Mouse (Mus musculus) limb, embryonic 12.5 days (tissue): Measurements from ENCODE around the gene Slc34a2. TPM values are rescaled to one million over a fixed set of nuclear protein-coding genes. Genes with fewer than 3 reads are reported as not detected.

Experiments used
- ATAC-seq: fragments of 200-750 bp; cut with Nextera tagmentation; 2 replicates; pipeline ENCODE4 v1.8.0; 2017; ENCODE audit warnings: low read depth, moderate TSS enrichment; ENCODE audit not compliant: insufficient number of reproducible peaks, insufficient read depth, low FRiP score, low TSS enrichment
- H3K27ac ChIP-seq: fragments of 300-500 bp; sonication (generic); 2 replicates; pipeline ENCODE4 v1.5.1; 2016; ENCODE audit warnings: mild to moderate bottlenecking, moderate library complexity
- H3K27me3 ChIP-seq: fragments of 300-500 bp; sonication (generic); 2 replicates; pipeline ENCODE4 v1.6.1; 2016; ENCODE audit warnings: mild to moderate bottlenecking, moderate library complexity
- H3K36me3 ChIP-seq: fragments of 300-500 bp; sonication (generic); 2 replicates; pipeline ENCODE4 v1.6.1; 2016; ENCODE audit warnings: mild to moderate bottlenecking, moderate library complexity
- H3K4me1 ChIP-seq: fragments of 300-500 bp; sonication (generic); replicated peaks from 2 replicates; pipeline ENCODE4 v1.6.1; 2016
- H3K4me2 ChIP-seq: fragments of 300-500 bp; sonication (generic); 2 replicates; pipeline ENCODE4 v1.6.1; 2016; ENCODE audit warnings: mild to moderate bottlenecking, moderate library complexity
- H3K4me3 ChIP-seq: fragments of 300-500 bp; sonication (generic); replicated peaks from 2 replicates; pipeline ENCODE4 v1.5.1; 2016; ENCODE audit warnings: mild to moderate bottlenecking
- H3K9ac ChIP-seq: fragments of 300-500 bp; sonication (generic); replicated peaks from 2 replicates; pipeline ENCODE4 v1.6.1; 2016; ENCODE audit warnings: mild to moderate bottlenecking, moderate library complexity
- H3K9me3 ChIP-seq: fragments of 300-500 bp; sonication (generic); 2 replicates; pipeline ENCODE4 v1.6.1; 2016; ENCODE audit warnings: mild to moderate bottlenecking, moderate library complexity
- WGBS: fragments of 180-500 bp; shearing (Covaris S2); methylation state at CpG from one replicate; pipeline ENCODE4 v1.1.7; 2016; 5-methylcytosine and 5-hydroxymethylcytosine counted together
- polyA plus RNA-seq: library from polyadenylated mRNA; unstranded; fragments of >200 nt; fragmentation: Nextera tagmentation; extraction: Ambion mirVana; gene quantifications from 2 replicates; pipeline ENCODE4 v1.2.1, GENCODE M21; 2016

The Slc34a2 gene
- polyA plus RNA-seq, 1 experiment from 2014 or later = not detected

DNA sequence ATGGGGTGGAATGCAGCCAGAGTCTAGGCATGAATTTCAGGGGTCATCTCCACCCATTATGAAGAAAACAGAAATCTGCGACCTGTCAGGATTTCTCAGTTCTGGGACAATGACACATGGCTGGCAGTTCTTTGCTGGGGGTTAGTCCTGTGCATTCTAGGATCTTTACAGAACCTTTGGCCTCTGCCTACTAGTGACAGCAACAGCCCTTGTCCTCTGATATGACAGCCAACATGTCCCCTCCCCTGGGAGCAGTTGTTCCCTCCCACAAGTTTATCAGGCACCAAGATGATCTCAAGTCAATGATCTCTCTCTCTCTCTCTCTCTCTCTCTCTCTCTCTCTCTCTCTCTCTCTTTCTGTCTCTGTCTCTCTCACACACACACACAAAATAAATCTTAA, 6.5 kb upstream of the Slc34a2 start:
- Histone ChIP-seq H3K4me2 (no peak overlapping the region), H3K9ac (no peak overlapping the region), H3K36me3 (no peaks in the 10 kb centered on the region), H3K27me3 (no peaks in the 10 kb centered on the region), H3K27ac (no peak overlapping the region), H3K4me1 (no peaks in the 10 kb centered on the region), H3K9me3 (no peaks in the 10 kb centered on the region), H3K4me3 (no peak overlapping the region)
- ATAC-seq = no peak
- WGBS = 71% methylated on average over 1 of the region's 1 CpGs

DNA sequence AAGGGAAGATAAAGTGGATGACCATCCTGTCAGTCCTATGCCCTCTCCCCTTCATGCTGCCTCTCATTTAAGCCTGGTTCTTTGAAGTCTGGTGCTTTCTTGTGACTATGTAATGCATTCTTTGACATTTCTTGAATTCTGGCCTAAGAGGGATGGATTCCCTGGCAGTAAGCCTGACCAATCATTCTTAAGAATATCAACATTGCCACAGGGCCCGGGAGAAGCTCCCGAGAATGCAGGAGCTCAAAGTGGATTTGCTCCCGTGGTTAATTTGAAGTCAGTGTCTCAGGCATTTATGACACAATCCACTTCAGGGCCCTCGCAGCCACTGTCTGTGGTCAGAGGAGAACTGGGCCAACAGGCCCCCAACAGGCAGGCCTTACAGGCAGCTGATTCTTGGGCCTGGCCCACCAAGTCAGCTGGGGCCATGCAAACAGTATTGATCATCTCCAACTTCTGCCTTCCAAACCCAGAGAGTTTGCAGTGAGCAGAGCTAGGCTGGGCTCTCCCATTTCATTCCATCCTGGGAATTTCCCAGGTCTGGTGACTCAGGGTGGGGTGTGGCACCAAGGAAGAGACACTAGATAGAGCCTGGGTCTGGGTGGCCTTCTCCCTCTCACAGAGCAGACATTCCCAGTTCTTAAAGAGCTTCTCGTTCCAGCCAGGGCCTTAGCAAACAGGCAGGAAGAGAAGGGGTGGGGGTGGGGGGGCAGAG, 4.3 kb downstream of the Slc34a2 start:
- Histone ChIP-seq H3K9ac (no peak overlapping the region), H3K4me2 (no peak overlapping the region), H3K36me3 (no peaks in the 10 kb centered on the region), H3K4me1 (no peaks in the 10 kb centered on the region), H3K9me3 (no peaks in the 10 kb centered on the region), H3K4me3 (no peak overlapping the region), H3K27ac (no peak overlapping the region), H3K27me3 (no peaks in the 10 kb centered on the region)
- no peak for ATAC-seq
- 26% methylated on average over 5 of the region's 5 CpGs for WGBS

DNA sequence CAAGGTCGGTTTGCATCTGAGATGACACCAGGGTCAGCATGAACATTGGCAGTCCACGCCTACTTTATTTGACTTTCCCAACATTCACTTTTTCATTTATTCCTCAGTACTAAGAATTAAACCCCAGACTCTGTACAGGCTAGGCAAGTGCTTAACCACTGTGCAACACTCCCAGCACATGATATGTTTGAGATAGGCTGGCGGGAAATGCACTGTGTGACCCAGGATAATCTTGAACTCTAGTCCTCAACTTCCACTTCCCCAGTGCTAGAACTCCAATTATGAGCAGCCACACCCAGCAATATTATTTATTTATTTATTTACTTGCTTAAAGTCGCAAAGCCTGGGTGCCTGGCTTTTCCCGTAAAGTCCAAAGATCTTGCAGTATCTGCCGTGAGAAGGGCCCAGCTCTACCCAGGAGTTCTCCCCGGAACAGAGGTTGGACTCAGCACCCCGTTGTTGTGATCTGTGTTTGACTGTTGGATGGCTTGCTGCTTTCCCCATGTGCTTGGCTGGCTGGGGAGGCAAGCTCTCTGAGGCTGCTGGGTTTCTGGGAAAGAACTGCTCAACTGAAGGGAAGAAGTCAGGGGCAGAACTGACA, 5.0 kb downstream of the Slc34a2 start:
- Histone ChIP-seq H3K9ac (no peak overlapping the region), H3K27me3 (peaks cover 2% of the 10 kb centered on the region), H3K9me3 (no peaks in the 10 kb centered on the region), H3K27ac (no peak overlapping the region), H3K4me2 (no peak overlapping the region), H3K4me1 (no peaks in the 10 kb centered on the region), H3K4me3 (no peak overlapping the region), H3K36me3 (no peaks in the 10 kb centered on the region)
- ATAC-seq = no peak
- WGBS = 80% methylated on average over 8 of the region's 8 CpGs

DNA sequence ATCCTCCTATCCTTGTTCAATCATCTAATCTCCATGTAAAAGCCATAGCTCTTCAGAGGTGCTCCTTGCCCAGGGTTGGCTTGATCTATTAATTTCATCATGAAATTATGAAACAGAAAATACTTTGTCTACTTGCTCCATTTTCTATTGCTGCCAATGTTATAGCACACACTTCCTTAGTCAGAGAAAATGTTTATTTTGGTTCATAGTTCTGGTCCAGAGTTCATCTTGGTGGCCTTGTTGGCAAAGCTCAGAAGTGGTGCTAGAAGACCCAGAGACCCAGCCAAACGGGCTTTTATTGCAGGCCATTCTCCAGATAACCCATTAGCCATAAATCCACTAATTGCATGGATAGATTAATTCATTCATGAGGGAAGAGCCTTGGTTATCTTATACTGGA, 5.8 kb downstream of the Slc34a2 start:
- no peak for ATAC-seq
- H3K4me3 ChIP-seq = no peak overlapping the region
- WGBS = 18% methylated on average over 1 of the region's 1 CpGs

DNA sequence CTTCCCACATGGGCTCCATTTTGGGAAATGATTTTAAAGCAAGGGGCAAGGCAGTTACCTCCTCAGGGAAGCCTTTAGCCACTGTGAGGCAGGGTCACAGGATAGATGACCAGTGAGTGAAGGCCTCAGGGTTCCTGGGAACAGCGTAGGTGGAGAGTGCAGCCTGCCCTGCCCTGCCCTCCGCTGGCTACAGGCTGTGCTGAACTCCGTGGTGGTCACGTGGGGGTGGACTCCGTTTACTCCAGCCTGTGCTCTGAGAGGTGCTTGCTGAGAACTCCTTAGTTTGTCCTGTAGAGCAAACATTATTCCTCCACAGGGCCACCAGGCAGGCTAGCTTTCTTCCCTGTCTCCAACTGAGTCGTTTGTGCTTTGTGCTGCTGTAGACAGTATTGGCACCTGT, 10.1 kb downstream of the Slc34a2 start:
- no peak overlapping the region for H3K4me2 ChIP-seq
- H3K27ac ChIP-seq = no peak overlapping the region
- no peak for ATAC-seq
- H3K27me3 ChIP-seq = peaks cover 41% of the 10 kb centered on the region
- WGBS = 13% methylated on average over 6 of the region's 6 CpGs
- H3K4me1 ChIP-seq = peaks cover 8% of the 10 kb centered on the region
- no peaks in the 10 kb centered on the region for H3K36me3 ChIP-seq
- H3K4me3 ChIP-seq = no peak overlapping the region
- H3K9ac ChIP-seq = no peak overlapping the region
- no peaks in the 10 kb centered on the region for H3K9me3 ChIP-seq

More for the DNA sequence above, 5.8 kb downstream of the Slc34a2 start:
- Histone ChIP-seq H3K4me1 (peaks cover 3% of the 10 kb centered on the region), H3K27me3 (peaks cover 10% of the 10 kb centered on the region), H3K27ac (no peak overlapping the region), H3K9ac (no peak overlapping the region), H3K36me3 (no peaks in the 10 kb centered on the region), H3K9me3 (no peaks in the 10 kb centered on the region), H3K4me2 (no peak overlapping the region)

DNA sequence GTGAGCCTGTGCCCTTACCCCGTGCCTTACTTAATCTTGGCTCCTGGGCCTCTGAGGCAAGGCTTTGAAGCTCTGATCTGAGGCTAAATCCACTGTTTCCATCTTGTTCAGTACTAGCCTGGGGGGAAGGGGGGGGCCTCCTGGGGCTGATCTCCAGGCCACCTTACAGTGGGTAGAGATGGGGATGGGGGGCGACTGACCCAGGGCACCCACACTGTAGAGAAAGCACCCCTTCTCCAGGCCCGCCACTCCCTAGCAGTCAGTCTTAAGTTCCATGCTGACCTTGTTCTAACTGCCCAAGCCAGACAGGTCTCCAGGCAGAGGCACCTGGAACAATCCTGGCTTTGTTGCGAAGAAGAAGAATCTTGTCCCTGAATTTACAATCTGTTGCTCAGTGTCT, 10.7 kb downstream of the Slc34a2 start:
- no peaks in the 10 kb centered on the region for H3K36me3 ChIP-seq
- H3K27me3 ChIP-seq = peaks cover 41% of the 10 kb centered on the region
- H3K4me3 ChIP-seq = peak overlapping the region; percentile 42
- WGBS = 28% methylated on average over 4 of the region's 4 CpGs
- H3K9ac ChIP-seq = no peak overlapping the region; the same call in 1 of the 2 replicates
- H3K4me2 ChIP-seq = peak overlapping the region; percentile 75
- H3K9me3 ChIP-seq = no peaks in the 10 kb centered on the region
- ATAC-seq = 0 out of 2 replicates have a peak, but pooled peaks have one; percentile 46
- H3K27ac ChIP-seq = no peak overlapping the region
- H3K4me1 ChIP-seq = peaks cover 8% of the 10 kb centered on the region

DNA sequence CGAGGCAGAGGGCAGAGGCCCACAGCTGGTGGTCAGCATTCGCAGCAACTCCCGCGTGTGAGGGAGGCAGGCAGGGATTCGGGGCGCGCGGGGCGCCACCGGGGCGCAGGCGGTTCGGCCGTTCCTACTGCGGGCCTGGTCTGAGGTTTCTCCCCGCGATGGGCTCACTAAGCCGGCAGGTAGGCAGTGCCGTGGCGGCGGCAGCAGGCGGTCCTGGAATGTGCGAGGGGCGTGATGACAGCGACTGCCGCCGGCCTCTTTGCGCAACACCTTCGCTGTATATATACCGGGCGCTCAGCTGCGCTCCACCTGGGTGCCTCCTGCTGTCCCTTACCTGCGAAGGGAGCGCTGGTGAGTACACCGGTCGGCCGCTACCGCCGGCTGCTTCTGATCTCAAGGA, 11.2 kb downstream of the Slc34a2 start:
- WGBS = 2% methylated on average over 39 of the region's 39 CpGs
- H3K27me3 ChIP-seq = peaks cover 41% of the 10 kb centered on the region
- H3K4me1 ChIP-seq = peaks cover 8% of the 10 kb centered on the region
- peak overlapping the region; percentile 45 for H3K9ac ChIP-seq
- H3K4me3 ChIP-seq = peak overlapping the region; percentile 42
- H3K27ac ChIP-seq = no peak overlapping the region
- peak overlapping the region; percentile 75 for H3K4me2 ChIP-seq
- H3K9me3 ChIP-seq = no peaks in the 10 kb centered on the region
- ATAC-seq = peak; percentile 81
- no peaks in the 10 kb centered on the region for H3K36me3 ChIP-seq

DNA sequence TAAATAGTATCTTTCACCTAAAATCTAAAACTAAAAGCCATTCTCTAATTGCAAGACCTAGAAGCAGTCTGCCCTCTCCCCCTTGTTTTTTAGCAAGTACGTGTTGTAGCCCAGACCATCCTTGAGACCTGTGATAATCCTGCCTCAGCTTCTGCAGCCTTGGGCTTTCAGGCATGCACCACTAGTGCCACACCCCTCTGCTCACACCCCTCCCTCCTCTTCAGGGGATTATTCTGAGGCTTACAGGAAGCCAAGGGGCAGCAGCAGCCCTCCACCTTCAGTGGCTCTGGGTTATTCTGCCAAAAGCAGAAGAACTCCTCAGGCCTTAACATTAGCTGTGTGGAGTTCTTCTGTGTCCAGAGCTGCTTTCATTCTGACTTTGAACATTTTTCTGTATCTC, 13.1 kb downstream of the Slc34a2 start:
- 45% methylated on average over 1 of the region's 1 CpGs for WGBS
- H3K36me3 ChIP-seq = no peaks in the 10 kb centered on the region
- ATAC-seq = no peak

DNA sequence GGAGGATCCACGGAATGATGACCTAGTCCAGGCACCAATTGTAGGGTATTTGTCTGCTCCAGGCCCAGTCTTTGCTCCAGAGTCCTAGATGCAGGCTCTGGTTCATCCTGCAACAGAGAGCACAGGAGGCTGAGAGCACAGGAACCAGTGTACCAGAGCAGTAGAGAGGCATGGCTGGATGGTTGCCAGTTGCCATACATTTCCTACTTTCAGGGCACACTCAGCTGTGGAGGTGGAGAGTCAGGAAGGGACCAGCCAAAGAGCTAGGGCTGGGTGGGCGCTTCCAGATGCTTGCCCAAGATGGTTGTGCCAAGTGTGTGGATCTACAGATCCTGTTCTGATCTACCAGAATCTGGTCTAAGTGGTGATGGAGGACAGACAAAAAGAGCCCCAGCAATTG, 15.4 kb downstream of the Slc34a2 start:
- Histone ChIP-seq H3K9me3 (no peaks in the 10 kb centered on the region), H3K27me3 (peaks cover 36% of the 10 kb centered on the region), H3K4me2 (no peak overlapping the region), H3K27ac (no peak overlapping the region), H3K4me3 (no peak overlapping the region), H3K36me3 (no peaks in the 10 kb centered on the region), H3K9ac (no peak overlapping the region), H3K4me1 (peaks cover 8% of the 10 kb centered on the region)
- ATAC-seq = no peak
- WGBS = 86% methylated on average over 2 of the region's 2 CpGs

More for the DNA sequence above, 13.1 kb downstream of the Slc34a2 start:
- no peak overlapping the region for H3K4me3 ChIP-seq
- H3K9me3 ChIP-seq = no peaks in the 10 kb centered on the region
- no peak overlapping the region for H3K4me2 ChIP-seq
- H3K27me3 ChIP-seq = peaks cover 41% of the 10 kb centered on the region
- peaks cover 8% of the 10 kb centered on the region for H3K4me1 ChIP-seq
- H3K9ac ChIP-seq = no peak overlapping the region
- no peak overlapping the region for H3K27ac ChIP-seq

DNA sequence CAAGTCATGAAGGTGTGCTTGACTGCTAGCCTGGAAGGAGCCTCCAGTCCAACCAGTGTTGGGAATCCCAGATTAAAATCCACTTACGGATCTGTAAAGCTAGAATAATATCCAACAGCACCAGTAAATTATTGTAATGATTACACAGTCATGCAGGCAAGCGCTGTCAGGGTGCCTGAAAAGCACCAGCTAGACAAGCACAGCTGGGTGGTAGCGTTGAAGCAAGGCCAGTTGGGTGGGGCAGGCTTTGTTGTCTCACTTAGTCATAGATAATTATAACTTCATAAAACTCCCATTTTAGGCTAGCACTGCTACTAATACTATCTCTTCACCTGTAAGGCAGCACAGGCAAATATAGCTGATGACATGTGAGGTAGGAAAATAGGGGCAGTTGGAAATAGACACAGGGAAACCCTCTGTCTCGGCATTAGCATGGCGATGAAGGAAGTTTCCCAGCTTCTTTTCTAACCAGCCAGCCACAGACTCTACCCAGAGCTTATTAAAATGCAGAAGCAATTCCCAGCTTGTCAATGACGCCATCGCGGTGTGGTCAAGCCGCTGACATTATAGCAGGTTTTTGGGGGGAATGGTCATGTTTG, 23.8 kb downstream of the Slc34a2 start:
- no peak overlapping the region for H3K9ac ChIP-seq
- no peaks in the 10 kb centered on the region for H3K4me1 ChIP-seq
- H3K36me3 ChIP-seq = no peaks in the 10 kb centered on the region
- ATAC-seq = no peak
- H3K4me3 ChIP-seq = no peak overlapping the region
- H3K27me3 ChIP-seq = no peaks in the 10 kb centered on the region
- WGBS = 89% methylated on average over 9 of the region's 9 CpGs
- no peaks in the 10 kb centered on the region for H3K9me3 ChIP-seq
- no peak overlapping the region for H3K27ac ChIP-seq
- no peak overlapping the region for H3K4me2 ChIP-seq

DNA sequence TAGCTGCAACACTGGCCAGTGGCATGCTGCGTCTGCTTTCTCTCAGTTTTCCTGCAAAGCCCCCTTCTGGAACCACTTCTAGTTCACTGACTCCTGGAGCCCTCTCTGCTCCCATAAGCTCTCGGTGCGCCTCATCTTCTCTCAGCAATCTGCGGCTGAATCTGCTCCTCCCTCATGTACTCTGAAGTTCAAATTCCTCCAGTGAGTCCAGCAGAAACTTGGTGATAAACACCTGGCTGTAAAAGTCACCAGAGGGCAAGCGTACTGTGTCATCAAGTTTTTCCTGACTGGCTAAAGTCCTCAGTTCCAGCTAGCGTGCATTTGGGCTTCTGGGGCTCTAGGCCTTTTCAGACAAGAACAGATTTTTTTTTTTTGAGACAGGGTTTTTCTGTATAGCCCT, 36.7 kb downstream of the Slc34a2 start:
- Histone ChIP-seq H3K36me3 (no peaks in the 10 kb centered on the region), H3K4me1 (no peaks in the 10 kb centered on the region), H3K27me3 (no peaks in the 10 kb centered on the region), H3K9ac (no peak overlapping the region), H3K4me3 (no peak overlapping the region), H3K27ac (no peak overlapping the region), H3K4me2 (no peak overlapping the region), H3K9me3 (no peaks in the 10 kb centered on the region)
- no peak for ATAC-seq
- WGBS = 62% methylated on average over 6 of the region's 6 CpGs
